Mouse (Mus musculus) heart, postnatal 14 days (tissue): ENCODE measurements at regions not wholly inside any gene's neighbourhood (a gene's known extent, or its start where the extent isn't known, plus 50 kb on each side); places are given as distances from the start of the nearest gene placed in this dataset.
A peak's percentile ranks its signal among the peaks of the same experiment; 100 is the strongest.

Source experiments
- DNase-seq, 2 experiments: peaks; one replicate each; pipeline ENCODE4 v3.0.0; 2021 to 2022
- intact Hi-C: fragments of 180-260 bp; cut with DNase I; formaldehyde crosslinking; loops from one replicate; pipeline ENCODE4 v1.15.1; 2025

DNA sequence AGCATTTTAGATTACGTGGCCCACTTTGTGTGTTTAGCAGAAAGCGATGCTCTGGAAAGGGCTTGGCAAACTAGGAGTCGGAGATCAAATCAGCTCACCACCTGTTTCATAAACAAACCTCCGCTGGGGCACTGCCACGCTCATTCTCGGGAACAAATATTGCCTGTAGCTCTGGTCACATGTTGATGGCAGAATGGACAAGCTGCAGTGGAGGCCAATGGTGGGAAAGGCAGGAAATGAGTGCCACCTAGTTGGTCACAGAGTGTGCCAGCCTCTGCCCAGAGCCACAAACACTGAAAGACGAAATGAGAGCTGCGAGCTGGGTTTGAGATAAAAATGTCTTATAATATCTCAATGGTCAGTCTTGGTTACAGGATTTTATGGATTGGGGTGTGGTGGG, 259.2 kb upstream of the Csf3r start:
- intact Hi-C loops, result no loop called here

DNA sequence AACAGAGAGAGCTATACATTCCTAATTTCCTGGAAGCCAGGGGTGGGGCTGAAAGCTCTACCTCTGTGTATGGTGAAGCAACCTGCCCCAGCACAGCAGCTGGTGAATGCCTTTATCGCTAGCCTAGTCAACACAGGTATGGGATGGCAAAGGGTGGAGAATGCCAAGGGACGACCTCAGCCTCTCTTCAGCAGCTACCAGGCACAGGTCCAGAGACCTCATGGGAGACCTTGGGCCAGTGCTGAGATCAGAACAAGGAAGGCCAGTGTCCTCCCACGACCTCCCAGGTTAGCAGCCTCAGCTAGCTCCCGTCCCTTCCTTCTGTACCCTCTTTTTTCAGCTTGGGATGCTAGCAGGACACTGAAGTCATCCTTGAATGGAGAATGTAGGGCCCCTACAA, 247.2 kb upstream of the Csf3r start:
- intact Hi-C loops, result no loop called here
- DNase-seq, result no peak

More for the DNA sequence above, 259.2 kb upstream of the Csf3r start:
- DNase-seq, result no peak

GRCm38 (mm10) chr4:125780113-125780512, 244.2 kb upstream of the Csf3r start:
- DNase-seq, result no peak
- intact Hi-C loops, result no loop called here

- DNase-seq, result no peak
- intact Hi-C loops, result no loop called here
These were observed 243.3 kb upstream of the Csf3r start for GRCm38 (mm10) chr4:125780921-125781487.

DNA sequence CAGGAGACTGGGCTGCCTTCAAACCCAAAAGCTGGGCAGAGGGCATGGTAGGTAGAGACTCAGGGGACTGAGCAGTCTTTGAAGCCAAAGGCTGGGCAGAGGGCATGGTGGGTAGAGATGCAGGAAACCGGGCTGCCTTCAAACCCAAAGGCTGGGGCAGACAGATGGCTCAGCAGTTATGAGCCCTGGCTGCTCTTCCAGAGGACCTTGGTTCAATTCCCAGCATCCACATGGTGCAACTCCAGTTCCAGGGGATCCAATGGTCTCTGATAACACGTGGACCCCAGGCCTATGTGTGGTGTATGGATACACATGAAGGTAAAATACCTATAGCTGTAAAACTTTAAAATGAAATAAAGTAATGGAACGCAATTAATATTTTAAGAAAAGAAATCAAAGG, 242.0 kb upstream of the Csf3r start:
- intact Hi-C loops, result no loop called here

DNA sequence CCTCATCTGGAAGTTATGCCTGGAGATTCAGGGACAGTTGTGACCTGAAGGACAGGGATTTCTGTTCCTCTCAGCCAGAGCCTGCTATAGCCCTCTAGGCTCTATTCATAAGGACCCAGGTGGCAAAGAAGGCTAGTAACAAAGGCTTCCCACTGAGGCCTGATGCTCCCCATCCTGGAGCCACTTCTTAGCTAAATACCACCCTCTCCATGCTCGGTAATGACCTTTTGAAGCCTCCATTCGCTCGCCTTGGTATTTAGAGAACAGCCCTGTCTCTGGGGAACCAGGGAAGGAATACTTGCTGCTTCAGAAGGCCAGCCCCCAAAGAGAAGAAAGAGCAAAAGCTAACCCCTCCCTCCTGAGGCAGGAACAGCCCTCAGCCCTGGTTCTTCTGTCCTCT, 238.3 kb upstream of the Csf3r start:
- intact Hi-C loops, result no loop called here
- no peak for DNase-seq

More for the DNA sequence above, 242.0 kb upstream of the Csf3r start:
- no peak for DNase-seq

DNA sequence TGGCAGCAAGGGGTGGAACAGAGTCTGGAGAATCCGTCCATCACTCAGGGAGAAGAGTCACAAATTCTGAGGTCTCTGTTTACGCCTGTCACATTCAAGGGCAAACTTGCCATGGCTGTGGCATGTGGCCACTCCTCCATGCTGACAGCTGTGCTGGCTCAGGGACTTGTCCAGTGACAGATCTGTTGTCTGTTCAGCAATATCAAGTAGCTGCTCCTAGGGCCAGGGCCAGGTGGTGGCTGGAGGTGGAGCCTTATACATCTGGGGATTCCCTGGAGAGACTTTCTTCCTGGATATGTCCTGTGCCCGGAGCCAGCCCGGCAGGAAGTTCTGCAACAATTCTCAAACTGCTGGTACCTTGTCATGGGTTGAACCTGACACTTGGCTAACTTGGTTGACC, 229.7 kb upstream of the Csf3r start:
- DNase-seq, result no peak
- intact Hi-C loops, result no loop called here

- DNase-seq, result no peak
- intact Hi-C loops, result no loop called here
These were observed 216.4 kb upstream of the Csf3r start for GRCm38 (mm10) chr4:125807923-125808322.

GRCm38 (mm10) chr4:125809446-125810108, 214.8 kb upstream of the Csf3r start:
- no peak for DNase-seq
- intact Hi-C loops, result no loop called here

- DNase-seq, result no peak
- intact Hi-C loops, result no loop called here
These were observed 214.1 kb upstream of the Csf3r start for GRCm38 (mm10) chr4:125810247-125810646.

DNA sequence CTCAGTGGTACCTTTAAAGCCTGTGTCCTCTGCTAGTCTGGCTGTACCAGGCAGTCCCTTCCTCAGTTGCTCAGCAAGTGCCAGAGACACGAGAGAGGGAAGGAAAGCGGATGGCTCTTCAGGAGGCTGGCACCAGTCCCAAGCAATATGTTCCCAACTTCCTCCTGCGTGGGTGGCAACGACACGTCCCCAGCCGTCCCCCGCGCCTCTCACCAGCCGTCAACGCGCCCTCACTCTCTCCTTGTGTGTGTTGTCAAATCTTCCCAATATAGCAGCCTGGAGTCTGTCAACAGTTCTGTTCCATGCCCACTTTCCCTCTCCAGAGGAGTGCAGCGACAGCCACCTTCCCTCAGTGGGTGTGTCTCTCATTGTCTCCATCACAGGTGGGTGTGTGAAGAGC, 210.0 kb upstream of the Csf3r start:
- no peak for DNase-seq
- intact Hi-C loops, result no loop called here

- DNase-seq, result no peak
- intact Hi-C loops, result no loop called here
These were observed 209.1 kb upstream of the Csf3r start for GRCm38 (mm10) chr4:125815276-125815675.

- intact Hi-C loops, result no loop called here
- DNase-seq, result no peak
These were observed 199.8 kb upstream of the Csf3r start for GRCm38 (mm10) chr4:125824525-125824924.

DNA sequence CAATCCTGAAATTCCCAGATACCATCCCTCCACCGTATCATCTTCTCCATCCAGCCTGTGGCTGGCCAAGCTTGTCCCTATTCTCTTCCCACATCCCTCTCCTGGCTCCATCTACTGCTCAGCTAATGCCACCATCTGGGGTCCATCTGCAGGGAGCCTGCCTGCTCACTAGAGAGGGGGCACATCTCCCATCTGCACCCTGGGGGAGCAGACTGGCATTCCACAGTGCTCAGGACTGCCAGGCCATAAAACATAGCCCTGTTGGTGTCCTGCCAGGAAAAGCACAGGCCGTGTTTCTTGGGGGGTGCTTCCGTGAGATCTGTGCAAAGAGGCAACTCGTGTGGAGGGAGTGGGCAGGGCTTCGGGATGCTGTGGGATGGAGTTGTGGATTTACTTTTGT, 197.9 kb upstream of the Csf3r start:
- no peak for DNase-seq
- intact Hi-C loops, result no loop called here

- intact Hi-C loops, result no loop called here
- peak; percentile 19 to 20 for DNase-seq
These were observed 189.1 kb upstream of the Csf3r start for GRCm38 (mm10) chr4:125835250-125835649.

GRCm38 (mm10) chr4:125847568-125847967, 176.8 kb upstream of the Csf3r start:
- DNase-seq, result no peak
- intact Hi-C loops, result no loop called here

DNA sequence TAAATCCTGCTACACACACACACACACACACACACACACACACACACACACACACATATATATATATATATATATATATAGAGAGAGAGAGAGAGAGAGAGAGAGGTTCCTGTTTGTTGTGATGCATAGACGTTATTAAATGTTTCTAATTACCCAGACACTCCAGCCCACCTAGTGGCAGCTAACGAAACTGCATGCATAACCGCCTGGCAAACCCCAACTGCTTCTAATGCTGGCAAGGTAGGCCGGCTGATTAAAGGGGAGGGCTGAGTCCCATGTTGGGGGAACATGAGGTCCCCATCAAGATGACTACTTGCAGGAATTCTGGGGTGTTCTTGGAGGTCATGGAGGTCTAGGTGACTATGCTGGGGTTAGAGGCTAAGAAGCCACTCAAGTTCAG, 174.1 kb upstream of the Csf3r start:
- peak; percentile 46 to 65 for DNase-seq
- intact Hi-C loops, result loop anchor here (5.0 kb wide), 1 partner anchor 363 kb away; no protein-coding TSS in a partner anchor

- intact Hi-C loops, result loop anchor here (5.0 kb wide), 1 partner anchor 365 kb away; no protein-coding TSS in a partner anchor
- DNase-seq, result no peak
These were observed 171.8 kb upstream of the Csf3r start for GRCm38 (mm10) chr4:125852545-125852944.

GRCm38 (mm10) chr4:125855983-125856591, 168.3 kb upstream of the Csf3r start:
- intact Hi-C loops, result no loop called here
- DNase-seq, result no peak

GRCm38 (mm10) chr4:125856781-125857180, 167.6 kb upstream of the Csf3r start:
- intact Hi-C loops, result no loop called here
- no peak for DNase-seq

- intact Hi-C loops, result no loop called here
- no peak for DNase-seq
These were observed 159.3 kb upstream of the Csf3r start for GRCm38 (mm10) chr4:125865057-125865456.

GRCm38 (mm10) chr4:125865728-125866127, 158.6 kb upstream of the Csf3r start:
- no peak for DNase-seq
- intact Hi-C loops, result no loop called here
